Mouse (Mus musculus) cerebral cortex, adult 2 months (tissue): ENCODE measurements around the gene Wdr25.

Experiments
- WGBS: fragments of 180-500 bp; shearing (Covaris S2); methylation state at CpG from one replicate; pipeline ENCODE4 v1.1.7; 2018; 5-methylcytosine and 5-hydroxymethylcytosine counted together

The Wdr25 gene

GRCm38 (mm10) chr12:108985025-108985424, 91.6 kb downstream of the Wdr25 start:
- WGBS = 84% methylated on average over 6 of the region's 6 CpGs

DNA sequence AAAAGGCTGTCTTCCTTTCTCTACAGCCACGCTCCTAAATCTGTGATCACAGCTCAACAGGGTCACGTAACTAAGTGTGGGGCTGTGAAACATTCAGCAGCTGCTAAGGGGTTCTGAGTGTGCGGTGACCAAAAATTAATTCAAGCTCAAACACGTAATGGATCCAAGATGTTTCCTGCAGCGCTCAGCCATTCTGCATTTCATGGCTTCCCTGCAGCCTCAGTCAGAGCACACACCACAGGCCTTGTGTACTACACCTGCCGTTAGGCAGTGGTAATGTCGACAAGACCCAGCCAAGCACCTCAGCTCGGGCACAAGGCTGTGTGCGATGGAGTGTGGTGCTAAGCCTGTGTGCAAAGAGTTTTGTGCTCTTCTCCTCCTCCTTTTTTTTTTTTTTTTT, 94.0 kb downstream of the Wdr25 start:
- WGBS = 89% methylated on average over 9 of the region's 9 CpGs

DNA sequence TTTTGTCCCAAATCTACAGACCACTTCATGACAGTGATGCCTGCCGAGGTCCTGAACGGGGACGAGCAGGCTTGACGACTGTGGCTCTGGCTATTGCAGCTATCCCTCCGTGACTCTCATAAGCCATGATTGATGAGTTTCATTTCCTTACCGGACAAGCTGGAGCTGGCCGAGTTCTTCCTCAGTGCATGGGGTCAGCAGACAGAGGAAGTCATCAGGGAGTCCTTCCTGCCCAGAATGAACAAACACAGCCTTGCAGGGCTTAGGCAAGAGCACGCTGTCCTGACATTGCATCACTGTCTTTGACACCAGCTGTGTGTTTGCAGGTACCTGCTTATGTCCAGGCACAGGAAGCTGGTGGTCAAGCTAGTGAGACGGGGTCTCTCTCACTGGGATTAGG, 97.0 kb downstream of the Wdr25 start:
- WGBS = 73% methylated on average over 9 of the region's 9 CpGs

- 81% methylated on average over 2 of the region's 2 CpGs for WGBS
These were observed 99.6 kb downstream of the Wdr25 start for GRCm38 (mm10) chr12:108993046-108993445.

DNA sequence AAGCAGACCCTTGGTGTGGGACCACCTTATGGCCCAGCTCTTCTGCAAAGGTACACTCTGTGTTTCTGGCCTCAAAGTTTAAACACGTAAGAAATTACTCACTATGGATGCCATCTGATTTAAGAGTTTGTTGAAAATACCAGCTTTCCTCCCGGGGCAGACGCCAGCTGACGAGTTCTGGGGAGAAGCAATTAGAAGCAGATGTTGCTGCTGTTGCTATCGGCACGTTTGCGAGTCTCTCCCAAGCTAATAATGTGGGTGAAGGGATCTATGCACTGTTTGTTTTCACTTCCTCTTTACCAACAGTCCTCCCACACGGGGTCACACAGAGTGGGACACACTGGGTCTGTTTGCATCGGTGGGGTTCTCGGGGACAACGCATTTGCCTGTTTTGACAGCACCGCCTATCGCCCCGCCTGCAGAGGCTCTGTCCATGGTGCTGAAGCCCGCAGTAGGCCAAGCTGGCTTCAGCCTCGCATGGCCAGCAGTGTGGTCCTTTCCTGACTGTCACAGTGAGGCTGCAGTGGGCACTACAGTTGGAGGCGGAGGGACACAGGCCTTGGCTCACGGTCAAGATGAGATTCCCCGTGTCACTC, 101.1 kb downstream of the Wdr25 start:
- WGBS = 47% methylated on average over 19 of the region's 19 CpGs

DNA sequence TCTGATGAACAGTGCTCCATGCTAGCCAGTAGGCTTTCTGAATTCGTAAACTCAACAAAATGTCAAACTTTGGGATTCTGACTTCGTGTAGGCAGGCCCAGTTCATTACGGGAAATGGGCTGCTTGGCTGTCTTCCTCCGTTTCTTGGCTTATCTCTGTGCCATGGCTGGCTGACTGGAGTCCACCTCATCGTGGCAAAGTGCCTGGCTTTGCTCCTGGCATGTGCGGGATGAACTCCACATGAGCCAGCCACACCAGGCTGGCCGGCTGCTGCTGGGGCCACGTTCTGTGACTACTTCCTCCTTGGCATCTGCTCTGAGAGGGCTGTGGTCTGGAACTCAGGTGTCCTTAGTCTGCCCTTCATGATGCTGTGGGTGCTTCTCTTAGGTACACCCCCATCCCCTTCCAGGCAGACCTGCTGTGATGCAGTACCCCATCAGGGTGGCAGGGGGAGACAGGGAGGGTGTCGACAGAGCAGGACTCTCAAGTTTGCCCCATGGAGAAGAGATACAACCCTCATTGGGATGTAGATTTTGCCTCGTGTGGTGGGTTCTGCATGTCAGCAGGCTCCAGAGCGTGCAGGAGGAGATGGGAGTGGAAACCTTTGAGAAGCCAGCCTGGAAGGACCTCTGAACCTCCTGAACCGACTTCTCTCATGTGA, 102.7 kb downstream of the Wdr25 start:
- WGBS = 79% methylated on average over 12 of the region's 12 CpGs

GRCm38 (mm10) chr12:108997249-108997648, 103.8 kb downstream of the Wdr25 start:
- WGBS = 73% methylated on average over 8 of the region's 8 CpGs

- WGBS = 87% methylated on average over 7 of the region's 7 CpGs
These were observed 109.5 kb downstream of the Wdr25 start for GRCm38 (mm10) chr12:109002978-109003377.

- WGBS = 62% methylated on average over 18 of the region's 18 CpGs
These were observed 116.7 kb downstream of the Wdr25 start for GRCm38 (mm10) chr12:109010070-109010649.

DNA sequence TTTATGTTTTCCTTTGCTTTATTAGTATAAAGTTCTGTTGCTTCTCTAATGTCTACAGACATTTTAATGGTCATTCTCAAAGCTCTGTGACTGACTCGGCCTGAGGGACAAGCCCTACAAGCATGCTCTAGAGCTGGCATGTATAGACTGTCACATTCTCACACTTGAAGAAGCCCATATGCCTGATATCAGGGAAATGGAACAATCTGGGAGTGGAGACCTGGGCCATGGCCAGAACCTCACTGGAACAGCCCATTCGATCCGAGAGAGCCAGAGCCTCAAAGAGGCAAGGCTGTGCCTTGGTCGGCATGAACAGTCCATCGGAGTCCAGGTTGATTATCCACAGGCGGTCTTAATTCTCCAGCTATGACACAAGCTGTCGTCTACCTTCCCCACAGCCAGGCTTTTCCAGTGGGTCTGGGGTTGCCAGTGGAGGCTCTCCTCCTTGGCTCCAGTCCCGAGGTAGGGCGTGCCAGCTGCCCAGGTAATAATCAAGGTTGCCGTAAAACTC, 128.8 kb downstream of the Wdr25 start:
- WGBS = 83% methylated on average over 10 of the region's 10 CpGs

- 91% methylated on average over 5 of the region's 5 CpGs for WGBS
These were observed 129.5 kb downstream of the Wdr25 start for GRCm38 (mm10) chr12:109022966-109023365.

GRCm38 (mm10) chr12:109023780-109024179, 130.3 kb downstream of the Wdr25 start:
- WGBS = 83% methylated on average over 9 of the region's 9 CpGs

- WGBS = 91% methylated on average over 2 of the region's 2 CpGs
These were observed 143.6 kb downstream of the Wdr25 start for GRCm38 (mm10) chr12:109037026-109037425.

GRCm38 (mm10) chr12:109038179-109038819, 144.9 kb downstream of the Wdr25 start:
- WGBS = 37% methylated on average over 14 of the region's 14 CpGs

- 35% methylated on average over 7 of the region's 7 CpGs for WGBS
These were observed 145.9 kb downstream of the Wdr25 start for GRCm38 (mm10) chr12:109039311-109039710.

- 31% methylated on average over 5 of the region's 5 CpGs for WGBS
These were observed 151.1 kb downstream of the Wdr25 start for GRCm38 (mm10) chr12:109044497-109044896.

DNA sequence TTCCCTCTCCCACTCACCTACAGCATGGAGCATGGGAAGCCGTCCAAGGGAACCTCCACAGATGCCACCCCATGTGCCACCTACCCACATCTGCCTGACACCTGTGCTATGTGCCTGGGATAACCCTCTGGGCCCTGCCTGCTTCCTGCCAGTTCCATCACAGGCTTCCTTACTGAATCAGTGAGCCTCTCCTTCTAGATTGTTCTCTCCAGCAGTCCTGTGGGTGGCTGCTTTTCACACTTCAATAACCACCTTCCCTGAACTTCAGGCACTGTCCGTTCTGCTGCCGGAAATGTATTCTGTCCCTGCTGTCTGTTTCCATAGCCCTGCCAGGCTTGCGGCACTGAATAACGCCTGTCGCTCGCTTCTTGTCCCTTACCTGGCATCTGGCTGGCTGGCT, 152.2 kb downstream of the Wdr25 start:
- 55% methylated on average over 7 of the region's 7 CpGs for WGBS

GRCm38 (mm10) chr12:109049949-109050348, 156.5 kb downstream of the Wdr25 start:
- 88% methylated on average over 4 of the region's 4 CpGs for WGBS

GRCm38 (mm10) chr12:109053020-109053806, 159.8 kb downstream of the Wdr25 start:
- WGBS = under 1% methylated on average over 90 of the region's 105 CpGs

GRCm38 (mm10) chr12:109057736-109058135, 164.3 kb downstream of the Wdr25 start:
- WGBS = 67% methylated on average over 4 of the region's 4 CpGs

DNA sequence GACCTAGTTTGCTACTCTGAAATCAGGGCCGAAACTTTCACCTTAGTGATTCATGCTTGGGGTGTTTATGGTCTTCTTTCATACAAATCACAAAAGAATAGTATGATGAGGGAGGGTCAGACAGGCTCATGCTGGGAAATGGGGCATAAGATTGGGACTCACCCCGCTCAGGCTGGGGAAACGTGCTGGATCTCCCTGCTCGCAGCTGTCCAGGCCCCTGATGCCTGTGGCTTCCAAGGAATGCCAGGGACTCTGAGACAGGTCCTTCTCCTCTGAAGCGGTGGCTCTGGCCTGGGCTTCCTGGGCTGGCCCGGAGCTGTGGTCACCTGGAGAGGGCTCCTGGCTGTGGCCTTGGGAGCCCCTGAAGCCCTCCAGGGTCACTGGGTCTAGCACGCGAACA, 165.2 kb downstream of the Wdr25 start:
- WGBS = 90% methylated on average over 8 of the region's 8 CpGs
